In the genomic region with DNA sequence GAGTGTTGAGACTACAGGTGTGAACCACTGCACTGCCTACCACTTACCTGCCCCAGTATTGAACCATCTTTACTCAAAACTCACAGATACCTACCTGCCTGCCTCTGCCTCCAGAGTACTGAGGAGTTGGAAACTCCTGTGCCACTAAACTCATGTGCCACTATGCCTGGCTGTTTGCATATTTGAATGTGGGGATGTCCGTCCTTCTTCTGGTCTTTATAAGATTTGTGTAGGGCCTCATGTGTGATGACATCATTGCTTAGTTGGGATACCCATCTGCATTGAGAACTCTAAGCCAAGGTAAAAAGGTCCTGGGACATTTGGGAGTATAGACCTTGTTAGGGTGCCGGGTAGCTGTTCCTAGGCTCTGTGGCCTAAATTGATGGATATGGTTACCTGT, we compare ENCODE assay signal across 15 mouse cellular contexts. TPM values are rescaled to one million over a fixed set of nuclear protein-coding genes. Genes with fewer than 3 reads are reported as not detected.
DNase-seq lines count a peak whose midpoint lies in the region; ATAC-seq and TF ChIP-seq lines count a peak whose summit lies in the region.
"Had no signal": no experiment of that assay in that cellular context is flagged by ENCODE, and none has a peak within 500 bp of the region (broad histone marks: within the 10 kb centered on the region; RNA-seq: fewer than 3 reads in every experiment).

No protein-coding gene starts in this region.

- H3K79me2 ChIP-seq in CH12.LX (replicated peaks; ENCODE audit: control insufficient read depth, extremely low read depth, insufficient read depth, poor library complexity, severe bottlenecking): peaks cover 69% of the 10 kb centered on the region

- 88% methylated on average over 2 of the region's 2 CpGs for WGBS in kidney, embryonic 15.5 days
- 91% methylated on average over 2 of the region's 2 CpGs for WGBS in forebrain, embryonic 14.5 days
- 94% methylated on average over 2 of the region's 2 CpGs for WGBS in midbrain, embryonic 14.5 days

- H3K27me3 ChIP-seq in kidney, embryonic 15.5 days: no peaks in the 10 kb centered on the region
- H3K27me3 ChIP-seq in CH12.LX (replicated peaks): no peaks in the 10 kb centered on the region
- H3K27me3 ChIP-seq in forebrain, embryonic 14.5 days (replicated peaks; ENCODE audit: control insufficient read depth, insufficient read depth, low read length): no peaks in the 10 kb centered on the region
- H3K27me3 ChIP-seq in midbrain, embryonic 14.5 days (ENCODE audit: control insufficient read depth, insufficient read depth, low read length): no peaks in the 10 kb centered on the region
- H3K27me3 ChIP-seq: embryonic facial prominence, embryonic 15.5 days; Patski had no signal

- in situ Hi-C loops in CH12.LX (cut with MboI; ENCODE audit: low pct_ligation_motif_present, low pct_unique_long_range_greater_than_20kb, low sequenced_read_pairs): no loop called here

- H3K4me1 ChIP-seq in kidney, embryonic 15.5 days: peaks cover 78% of the 10 kb centered on the region
- H3K4me1 ChIP-seq in CH12.LX (ENCODE audit: control insufficient read depth in 1 of 2, insufficient read depth in 2 of 2): peaks cover 43 to 86% of the 10 kb centered on the region in 2 experiments
- peaks cover 47% of the 10 kb centered on the region for H3K4me1 ChIP-seq in forebrain, embryonic 14.5 days (ENCODE audit: control insufficient read depth, insufficient read depth, low read length)
- H3K4me1 ChIP-seq in midbrain, embryonic 14.5 days (ENCODE audit: control insufficient read depth, insufficient read depth, low read length): peaks cover 70% of the 10 kb centered on the region

- H3K4me2 ChIP-seq in kidney, embryonic 15.5 days: peak overlapping the region; percentile 1; the same call in 1 of the 2 replicates
- H3K4me2 ChIP-seq in CH12.LX (ENCODE audit: insufficient read depth, low read depth, poor library complexity, severe bottlenecking): peak overlapping the region; percentile 18
- H3K4me2 ChIP-seq in forebrain, embryonic 14.5 days (ENCODE audit: low read length): peak overlapping the region; percentile 36
- H3K4me2 ChIP-seq in midbrain, embryonic 14.5 days (ENCODE audit: low read length): peak overlapping the region; percentile 96
- H3K4me2 ChIP-seq: embryonic facial prominence, embryonic 15.5 days had no signal

- TF ChIP-seq RAD21 in CH12.LX (IDR thresholded peaks at IDR 0.05; ENCODE audit: low read depth, low read length): no peak

- no peak for TF ChIP-seq CTCF in CH12.LX (conservative IDR thresholded peaks at IDR 0.05 in 1 of 2, IDR thresholded peaks at IDR 0.05 in 1 of 2; ENCODE audit: low read depth in 2 of 2, low read length in 2 of 2)

- TF ChIP-seq POLR2A in CH12.LX (IDR thresholded peaks at IDR 0.05; ENCODE audit: low read depth, low read length): no peak

- dilution Hi-C loops in CH12.LX (cut with MboI; ENCODE audit: extremely low pct_ligation_motif_present, extremely low pct_unique_long_range_greater_than_20kb, low sequenced_read_pairs): no loop called here

- H3K4me3 ChIP-seq in kidney, embryonic 15.5 days (replicated peaks): no peak overlapping the region
- H3K4me3 ChIP-seq in CH12.LX (replicated peaks in 1 of 3; ENCODE audit: low read depth in 2 of 3, low read length in 2 of 3, poor library complexity in 1 of 3): peak overlapping the region in 1 of 3 experiments; percentile 12
- no peak overlapping the region for H3K4me3 ChIP-seq in forebrain, embryonic 14.5 days (ENCODE audit: low read depth, low read length)
- 0 out of 2 replicates have a peak overlapping the region, but pooled peaks have one; percentile 7 for H3K4me3 ChIP-seq in midbrain, embryonic 14.5 days (replicated peaks; ENCODE audit: low read depth, low read length)
- H3K4me3 ChIP-seq: embryonic facial prominence, embryonic 15.5 days had no signal

- H3K9ac ChIP-seq in kidney, embryonic 15.5 days: no peak overlapping the region
- no peak overlapping the region for H3K9ac ChIP-seq in CH12.LX (ENCODE audit: insufficient read depth, low read depth)
- H3K9ac ChIP-seq in forebrain, embryonic 14.5 days (ENCODE audit: low read length): no peak overlapping the region
- 0 out of 2 replicates have a peak overlapping the region, but pooled peaks have one; percentile 7 for H3K9ac ChIP-seq in midbrain, embryonic 14.5 days (replicated peaks; ENCODE audit: low read length)
- H3K9ac ChIP-seq: embryonic facial prominence, embryonic 15.5 days had no signal

- peaks cover 14% of the 10 kb centered on the region for H3K36me3 ChIP-seq in kidney, embryonic 15.5 days
- peaks cover 4 to 28% of the 10 kb centered on the region in 2 experiments for H3K36me3 ChIP-seq in CH12.LX (replicated peaks in 1 of 2; ENCODE audit: control insufficient read depth in 1 of 2, insufficient read depth in 1 of 2, low read length in 1 of 2)
- H3K36me3 ChIP-seq in forebrain, embryonic 14.5 days (ENCODE audit: control insufficient read depth, insufficient read depth, low read length): peaks cover 16% of the 10 kb centered on the region; the same call in 1 of the 2 replicates
- H3K36me3 ChIP-seq in midbrain, embryonic 14.5 days (ENCODE audit: control insufficient read depth, insufficient read depth, low read length): peaks cover 6% of the 10 kb centered on the region; the same call in 1 of the 2 replicates
- H3K36me3 ChIP-seq: embryonic facial prominence, embryonic 15.5 days had no signal

- peak; percentile 63; the same call in 1 of the 2 replicates for TF ChIP-seq EP300 in CH12.LX (IDR thresholded peaks at IDR 0.05; ENCODE audit: low read length)

- H3K9me3 ChIP-seq in kidney, embryonic 15.5 days (replicated peaks): no peaks in the 10 kb centered on the region
- H3K9me3 ChIP-seq in CH12.LX (replicated peaks; ENCODE audit: low read length): no peaks in the 10 kb centered on the region
- H3K9me3 ChIP-seq in forebrain, embryonic 14.5 days (replicated peaks; ENCODE audit: control insufficient read depth, low read length): no peaks in the 10 kb centered on the region
- no peaks in the 10 kb centered on the region for H3K9me3 ChIP-seq in midbrain, embryonic 14.5 days (ENCODE audit: control insufficient read depth, low read length)
- H3K9me3 ChIP-seq: embryonic facial prominence, embryonic 15.5 days had no signal

- no peak for ATAC-seq in kidney, embryonic 15.5 days (replicated peaks; ENCODE audit: low FRiP score)
- no peak for ATAC-seq in forebrain, embryonic 14.5 days
- ATAC-seq in midbrain, embryonic 14.5 days (ENCODE audit: low FRiP score, low TSS enrichment): no peak
- ATAC-seq: lung, postnatal 0 days; Patski had no signal

- no peak for DNase-seq in kidney, postnatal 10 days
- peak; percentile 58 for DNase-seq in CH12.LX (ENCODE audit: extremely low read depth)
- DNase-seq in forebrain, embryonic 14.5 days (ENCODE audit: low spot score): no peak
- DNase-seq in midbrain, embryonic 14.5 days: no peak
- no peak for DNase-seq in ovary, adult 18-20 months (ENCODE audit: low spot score)
- no peak for DNase-seq in B cell, adult 2 months
- DNase-seq: cerebellum, adult 11 months; heart, postnatal 14 days; kidney, adult 11 months; kidney, postnatal 36 days; thymus, adult 2 months had no signal

- H3K27ac ChIP-seq in kidney, embryonic 15.5 days: no peak overlapping the region
- H3K27ac ChIP-seq in CH12.LX (ENCODE audit: insufficient read depth, low read depth): peak overlapping the region; percentile 70; the same call in 1 of the 2 replicates
- H3K27ac ChIP-seq in forebrain, embryonic 14.5 days (ENCODE audit: low read depth, low read length): no peak overlapping the region
- H3K27ac ChIP-seq in midbrain, embryonic 14.5 days (replicated peaks; ENCODE audit: low read depth, low read length): no peak overlapping the region
- H3K27ac ChIP-seq: embryonic facial prominence, embryonic 15.5 days had no signal

TF ChIP-seq in CH12.LX, 34 proteins besides CTCF, POLR2A, EP300 and RAD21 (continues in another document):
- no peak for TF ChIP-seq MAX (IDR thresholded peaks at IDR 0.05; ENCODE audit: low read length)
- TF ChIP-seq USF2 (conservative IDR thresholded peaks at IDR 0.05; ENCODE audit: low read depth, low read length): no peak
- no peak for TF ChIP-seq KAT2A (IDR thresholded peaks at IDR 0.05; ENCODE audit: insufficient replicate concordance, low read length)
- no peak for TF ChIP-seq ZNF384 (IDR thresholded peaks at IDR 0.05; ENCODE audit: low read depth, low read length)
- no peak for TF ChIP-seq MYC (IDR thresholded peaks at IDR 0.05; ENCODE audit: low read depth, low read length)
- no peak for TF ChIP-seq USF1 (IDR thresholded peaks at IDR 0.05; ENCODE audit: low read depth, low read length)
- TF ChIP-seq NRF1 (IDR thresholded peaks at IDR 0.05; ENCODE audit: low read depth, low read length): no peak
- no peak for TF ChIP-seq ZKSCAN1 (IDR thresholded peaks at IDR 0.05; ENCODE audit: borderline replicate concordance, low read depth, low read length)
- TF ChIP-seq MAZ (IDR thresholded peaks at IDR 0.05; ENCODE audit: low read depth, low read length): no peak
- no peak for TF ChIP-seq MXI1 (IDR thresholded peaks at IDR 0.05; ENCODE audit: low read depth, low read length)
- TF ChIP-seq SIN3A (IDR thresholded peaks at IDR 0.05; ENCODE audit: low read length): no peak
- TF ChIP-seq ELF1 (IDR thresholded peaks at IDR 0.05; ENCODE audit: low read depth, low read length): no peak

RNA-seq across cellular contexts. Expression of a gene that starts 3.5 kb away (rescaled TPM):
- polyA plus RNA-seq in kidney, embryonic 15.5 days (2015; fragmentation: Nextera tagmentation; extraction: Ambion mirVana): 96.4 and 106 TPM in 2 replicates
- total RNA-seq in CH12.LX (2012; rRNA removed) (17.5 and 27.2 TPM in 2 replicates), CH12.LX (2014; rRNA removed) (22.6 and 23.6 TPM in 2 replicates)
- polyA plus RNA-seq in CH12.LX (2012; ENCODE audit: insufficient read length, low read depth): 28.4 and 31.4 TPM in 2 replicates
- 217 and 221 TPM in 2 replicates for polyA plus RNA-seq in forebrain, embryonic 14.5 days (2014; fragmentation: Nextera tagmentation; extraction: Ambion mirVana)
- 256 and 286 TPM in 2 replicates for polyA plus RNA-seq in midbrain, embryonic 14.5 days (2014; fragmentation: Nextera tagmentation; extraction: Ambion mirVana)

RNA-seq across cellular contexts. Expression of a gene that starts 21.1 kb away (rescaled TPM):
- polyA plus RNA-seq in kidney, embryonic 15.5 days (2015; fragmentation: Nextera tagmentation; extraction: Ambion mirVana): 12.0 and 16.3 TPM in 2 replicates
- 4.4 and 6.6 TPM in 2 replicates for total RNA-seq in CH12.LX (2012; rRNA removed)
- 5.1 and 6.4 TPM in 2 replicates for total RNA-seq in CH12.LX (2014; rRNA removed)
- polyA plus RNA-seq in CH12.LX (2012; ENCODE audit: insufficient read length, low read depth): 11.9 and 13.2 TPM in 2 replicates
- 13.6 and 19.2 TPM in 2 replicates for polyA plus RNA-seq in forebrain, embryonic 14.5 days (2014; fragmentation: Nextera tagmentation; extraction: Ambion mirVana)
- 24.3 and 27.4 TPM in 2 replicates for polyA plus RNA-seq in midbrain, embryonic 14.5 days (2014; fragmentation: Nextera tagmentation; extraction: Ambion mirVana)

RNA-seq across cellular contexts. Expression of a gene that starts 39.0 kb away (rescaled TPM):
- polyA plus RNA-seq in kidney, embryonic 15.5 days (2015; fragmentation: Nextera tagmentation; extraction: Ambion mirVana): 0.13 and 0.26 TPM in 2 replicates
- total RNA-seq in CH12.LX (2012; rRNA removed) (0.04 and 0.29 TPM in 2 replicates), CH12.LX (2014; rRNA removed) (not detected in 2 replicates)
- 0.04 TPM in 1 of 2 replicates, not detected in the other for polyA plus RNA-seq in CH12.LX (2012; ENCODE audit: insufficient read length, low read depth)
- polyA plus RNA-seq in forebrain, embryonic 14.5 days (2014; fragmentation: Nextera tagmentation; extraction: Ambion mirVana): 10.7 and 17.6 TPM in 2 replicates
- polyA plus RNA-seq in midbrain, embryonic 14.5 days (2014; fragmentation: Nextera tagmentation; extraction: Ambion mirVana): 19.5 and 20.7 TPM in 2 replicates

Comparison
In these comparisons a context has a peak if more than half of its experiments do, and no peak if none do; other contexts are left out.
1. H3K4me2 ChIP-seq: peak in every context shown above with its lines; median percentile 96 in midbrain, embryonic 14.5 days; 36 in forebrain, embryonic 14.5 days; 18 in CH12.LX; 1 in kidney, embryonic 15.5 days.